Mouse (Mus musculus): ENCODE measurements around the gene Lamc3.

Lamc3 gene

GRCm38 (mm10) chr2:31943011-31943410 is 55.9 kb downstream of the Lamc3 start:
- DNase-seq, result no peak

GRCm38 (mm10) chr2:31945580-31945979 is 58.5 kb downstream of the Lamc3 start:
- no peak for DNase-seq

GRCm38 (mm10) chr2:31948392-31948791 is 61.3 kb downstream of the Lamc3 start:
- no peak for DNase-seq

- no peak for DNase-seq
Measured at GRCm38 (mm10) chr2:31948801-31949200, 61.7 kb downstream of the Lamc3 start.

- DNase-seq, result peak; percentile 14
Measured at GRCm38 (mm10) chr2:31950058-31950871, 63.2 kb downstream of the Lamc3 start, which contains the start of gene Aif1l. TSS of gene Aif1l (plus strand) at chr2:31950139.

- DNase-seq, result no peak
Measured at GRCm38 (mm10) chr2:31950966-31951365, 63.9 kb downstream of the Lamc3 start.

- DNase-seq, result no peak
Measured at GRCm38 (mm10) chr2:31952236-31952635, 65.1 kb downstream of the Lamc3 start.

GRCm38 (mm10) chr2:31952725-31953124 is 65.6 kb downstream of the Lamc3 start:
- no peak for DNase-seq

- no peak for DNase-seq
Measured at GRCm38 (mm10) chr2:31953687-31954086, 66.6 kb downstream of the Lamc3 start.

- no peak for DNase-seq
Measured at GRCm38 (mm10) chr2:31954779-31955181, 67.7 kb downstream of the Lamc3 start.

GRCm38 (mm10) chr2:31955686-31956085 is 68.6 kb downstream of the Lamc3 start:
- no peak for DNase-seq

- no peak for DNase-seq
Measured at GRCm38 (mm10) chr2:31957211-31957610, 70.1 kb downstream of the Lamc3 start.

- no peak for DNase-seq
Measured at GRCm38 (mm10) chr2:31960986-31961385, 73.9 kb downstream of the Lamc3 start.

- DNase-seq, result no peak
Measured at GRCm38 (mm10) chr2:31961791-31962222, 74.7 kb downstream of the Lamc3 start.

- DNase-seq, result peak; percentile 67
Measured at GRCm38 (mm10) chr2:31962501-31963224, 75.6 kb downstream of the Lamc3 start.

- DNase-seq, result no peak
Measured at GRCm38 (mm10) chr2:31963491-31963890, 76.4 kb downstream of the Lamc3 start.

- DNase-seq, result no peak
Measured at GRCm38 (mm10) chr2:31964191-31964590, 77.1 kb downstream of the Lamc3 start.

- no peak for DNase-seq
Measured at GRCm38 (mm10) chr2:31965110-31965509, 78.0 kb downstream of the Lamc3 start.

GRCm38 (mm10) chr2:31966801-31967200 is 79.7 kb downstream of the Lamc3 start:
- no peak for DNase-seq

GRCm38 (mm10) chr2:31972589-31972988 is 85.5 kb downstream of the Lamc3 start:
- DNase-seq, result no peak

GRCm38 (mm10) chr2:31974141-31974808 is 87.2 kb downstream of the Lamc3 start, which contains the start of gene Nup214:
TSS of gene Nup214 (plus strand) at chr2:31974436.
- DNase-seq, result peak; percentile 100

- no peak for DNase-seq
Measured at GRCm38 (mm10) chr2:31974809-31975371, 87.8 kb downstream of the Lamc3 start.

- DNase-seq, result no peak
Measured at GRCm38 (mm10) chr2:31987774-31988173, 100.7 kb downstream of the Lamc3 start.
